Mouse (Mus musculus) stomach, postnatal 0 days (tissue): ENCODE measurements around the gene Gm9837. TPM values are rescaled to one million over a fixed set of nuclear protein-coding genes. Genes with fewer than 3 reads are reported as not detected.

Experiments used
- ATAC-seq: fragments of 200-750 bp; cut with Nextera tagmentation; 2 replicates; pipeline ENCODE4 v1.8.0; 2017; ENCODE audit not compliant: low FRiP score, low TSS enrichment
- DNase-seq: peaks from one replicate; pipeline ENCODE4 v3.0.0-alpha.2; 2016; ENCODE audit warnings: low spot score
- H3K27ac ChIP-seq: fragments of 300-500 bp; sonication (generic); replicated peaks from 2 replicates; pipeline ENCODE4 v1.5.1; 2014; ENCODE audit warnings: mild to moderate bottlenecking, control low read depth
- H3K27me3 ChIP-seq: fragments of 300-500 bp; sonication (generic); 2 replicates; pipeline ENCODE4 v1.6.1; 2014; ENCODE audit warnings: low read length; ENCODE audit not compliant: control insufficient read depth, insufficient read depth
- H3K36me3 ChIP-seq: fragments of 300-500 bp; sonication (generic); 2 replicates; pipeline ENCODE4 v1.6.1; 2014; ENCODE audit warnings: low read length, mixed read lengths; ENCODE audit not compliant: control insufficient read depth, insufficient read depth
- H3K4me1 ChIP-seq: fragments of 300-500 bp; sonication (generic); replicated peaks from 2 replicates; pipeline ENCODE4 v1.6.1; 2014; ENCODE audit warnings: antibody characterized with exemption; ENCODE audit not compliant: control insufficient read depth, insufficient read depth
- H3K4me2 ChIP-seq: fragments of 300-500 bp; sonication (generic); replicated peaks from 2 replicates; pipeline ENCODE4 v1.6.1; 2014; ENCODE audit warnings: low read depth, mild to moderate bottlenecking, control low read depth, moderate library complexity
- H3K4me3 ChIP-seq: fragments of 300-500 bp; sonication (generic); 2 replicates; pipeline ENCODE4 v1.5.1; 2014; ENCODE audit warnings: low read depth, low read length, control low read depth
- H3K9ac ChIP-seq: fragments of 300-500 bp; sonication (generic); 2 replicates; pipeline ENCODE4 v1.6.1; 2014; ENCODE audit warnings: mild to moderate bottlenecking, low read length, control low read depth, mixed read lengths
- H3K9me3 ChIP-seq: fragments of 300-500 bp; sonication (generic); 2 replicates; pipeline ENCODE4 v1.6.1; 2016; ENCODE audit warnings: low read length; ENCODE audit not compliant: control insufficient read depth
- CTCF ChIP-seq: IDR thresholded peaks from 2 replicates; pipeline ENCODE4 v1.5.1; 2016; ENCODE audit warnings: antibody characterized with exemption, low read depth, mild to moderate bottlenecking, moderate library complexity
- EP300 ChIP-seq: optimal IDR thresholded peaks from 2 replicates; pipeline ENCODE3; 2016; ENCODE audit warnings: antibody characterized with exemption
- WGBS: fragments of 180-500 bp; shearing (Covaris S2); extraction: QIAGEN DNeasy Blood & Tissue Kit; methylation state at CpG from one replicate; pipeline ENCODE4 v1.1.7; 2014; 5-methylcytosine and 5-hydroxymethylcytosine counted together
- polyA plus RNA-seq: library from polyadenylated mRNA; unstranded; fragments of >200 nt; fragmentation: Nextera tagmentation; extraction: Ambion mirVana; gene quantifications from 2 replicates; pipeline ENCODE4 v1.2.1, GENCODE M21; 2015

The Gm9837 gene
- polyA plus RNA-seq, 1 experiment from 2014 or later = not detected

DNA sequence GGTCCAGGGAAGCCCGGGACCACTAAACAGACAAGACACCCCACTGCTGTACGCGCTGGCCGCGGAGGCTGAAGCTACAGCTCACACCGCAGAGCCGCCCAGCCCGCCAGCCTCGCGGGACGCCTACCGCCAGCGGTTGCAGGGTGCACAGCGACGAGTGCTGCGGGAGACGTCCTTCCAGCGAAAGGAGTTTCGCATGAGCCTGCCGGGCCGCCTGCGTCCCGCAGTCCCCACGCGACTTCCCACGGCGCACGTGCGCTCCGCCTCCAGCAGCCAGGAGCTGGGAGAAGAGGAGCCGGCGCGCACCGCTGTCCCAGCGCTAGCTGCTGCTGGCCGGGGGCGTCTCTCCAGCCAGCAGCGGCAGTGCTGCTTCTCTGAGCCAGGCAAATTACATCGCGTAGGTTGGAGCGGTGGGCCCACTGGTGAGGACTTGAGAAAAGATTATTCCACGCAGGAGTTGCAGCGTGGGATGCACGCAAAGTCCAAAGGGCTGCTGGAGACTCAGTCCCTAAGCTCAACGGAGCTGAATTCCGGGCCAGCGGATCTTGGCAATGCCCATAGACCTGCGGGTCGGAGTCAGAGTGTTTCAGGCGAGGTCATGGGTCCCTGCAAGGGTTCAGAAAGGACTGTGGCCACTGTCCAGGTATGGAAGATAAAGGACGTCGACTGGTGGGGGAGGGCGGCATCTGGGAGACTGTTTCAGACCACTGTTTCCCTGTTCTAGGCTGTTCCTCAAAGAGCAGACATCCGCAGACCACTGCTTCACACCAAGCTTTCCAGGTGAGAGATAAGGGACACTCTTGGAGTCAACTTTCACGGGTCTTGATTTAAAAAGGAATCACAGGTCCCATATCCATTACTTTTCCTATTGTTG lies 6.5 kb downstream of the Gm9837 start:
- 10% methylated on average over 54 of the region's 55 CpGs for WGBS
- Histone ChIP-seq H3K27me3 (peaks cover 9% of the 10 kb centered on the region), H3K9me3 (no peaks in the 10 kb centered on the region), H3K36me3 (no peaks in the 10 kb centered on the region), H3K4me3 (peak overlapping the region; percentile 43), H3K4me1 (no peaks in the 10 kb centered on the region), H3K27ac (no peak overlapping the region), H3K9ac (peak overlapping the region; percentile 38), H3K4me2 (peak overlapping the region; percentile 55)
- DNase-seq (peak; percentile 48), ATAC-seq (no peak)
- TF ChIP-seq EP300 (no peak), CTCF (no peak)

GRCm38 (mm10) chr11:53461727-53462126 lies 8.6 kb downstream of the Gm9837 start:
- TF ChIP-seq EP300 = no peak
- no peak for TF ChIP-seq CTCF
- Histone ChIP-seq H3K4me1 (no peaks in the 10 kb centered on the region), H3K4me2 (no peak overlapping the region), H3K9ac (no peak overlapping the region), H3K36me3 (no peaks in the 10 kb centered on the region), H3K27ac (no peak overlapping the region), H3K4me3 (no peak overlapping the region), H3K9me3 (no peaks in the 10 kb centered on the region), H3K27me3 (peaks cover 9% of the 10 kb centered on the region)
- DNase-seq (peak; percentile 52), ATAC-seq (peak; percentile 28)
- 33% methylated on average over 5 of the region's 5 CpGs for WGBS

DNA sequence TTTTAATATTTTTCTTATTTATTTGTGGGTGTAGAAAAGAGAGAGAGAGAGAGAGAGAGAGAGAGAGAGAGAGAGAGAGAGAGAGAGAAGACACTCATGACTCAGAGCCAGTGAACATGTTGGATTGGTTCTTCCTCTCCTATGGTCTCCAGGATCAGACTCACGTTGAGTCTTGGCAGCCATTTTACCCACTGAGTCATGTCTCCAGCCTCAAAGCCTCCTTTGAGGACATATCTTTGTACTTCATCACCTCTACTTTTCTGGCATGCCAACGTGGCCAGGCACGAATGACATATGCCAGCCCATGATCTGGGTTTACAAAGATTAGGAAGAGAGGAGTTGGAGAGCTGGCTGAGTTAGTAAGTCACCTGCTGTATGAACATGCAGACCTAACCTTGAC lies 10.1 kb downstream of the Gm9837 start:
- Histone ChIP-seq H3K9ac (no peak overlapping the region), H3K4me2 (no peak overlapping the region), H3K36me3 (no peaks in the 10 kb centered on the region), H3K27ac (no peak overlapping the region), H3K4me3 (no peak overlapping the region), H3K4me1 (no peaks in the 10 kb centered on the region), H3K9me3 (no peaks in the 10 kb centered on the region), H3K27me3 (peaks cover 7% of the 10 kb centered on the region; the same call in 1 of the 2 replicates)
- TF ChIP-seq EP300 = no peak
- TF ChIP-seq CTCF = no peak
- ATAC-seq (no peak), DNase-seq (no peak)
- WGBS = 77% methylated on average over 3 of the region's 3 CpGs

GRCm38 (mm10) chr11:53458996-53459395 lies 11.3 kb downstream of the Gm9837 start:
- H3K27me3 ChIP-seq = peaks cover 7% of the 10 kb centered on the region; the same call in 1 of the 2 replicates
- H3K9ac ChIP-seq = no peak overlapping the region
- no peaks in the 10 kb centered on the region for H3K4me1 ChIP-seq
- no peaks in the 10 kb centered on the region for H3K36me3 ChIP-seq
- no peak overlapping the region for H3K27ac ChIP-seq
- no peak for ATAC-seq
- H3K9me3 ChIP-seq = no peaks in the 10 kb centered on the region
- TF ChIP-seq CTCF (no peak), EP300 (no peak)
- 65% methylated on average over 3 of the region's 3 CpGs for whole genome bisulfite sequencing
- H3K4me2 ChIP-seq = no peak overlapping the region
- DNase-seq = no peak
- no peak overlapping the region for H3K4me3 ChIP-seq

GRCm38 (mm10) chr11:53457372-53457954 lies 12.8 kb downstream of the Gm9837 start:
- TF ChIP-seq EP300 (no peak), CTCF (peak; percentile 45)
- H3K4me3 ChIP-seq = peak overlapping the region; percentile 52
- peak; percentile 28 for ATAC-seq
- H3K27ac ChIP-seq = peak overlapping the region; percentile 18; the same call in 1 of the 2 replicates
- WGBS = 15% methylated on average over 21 of the region's 29 CpGs
- H3K9ac ChIP-seq = peak overlapping the region; percentile 63
- peak overlapping the region; percentile 95 for H3K4me2 ChIP-seq
- no peaks in the 10 kb centered on the region; the same call in 1 of the 2 replicates for H3K27me3 ChIP-seq
- H3K4me1 ChIP-seq = no peaks in the 10 kb centered on the region
- H3K36me3 ChIP-seq = no peaks in the 10 kb centered on the region
- no peak for DNase-seq
- H3K9me3 ChIP-seq = no peaks in the 10 kb centered on the region
